Comparison of ENCODE assay signal across 8 mouse cellular contexts in genomic region chr7:79499596-79500570, GRCm38 (mm10). TPM values are rescaled to one million over a fixed set of nuclear protein-coding genes. Genes with fewer than 3 reads are reported as not detected.
A peak's percentile ranks its signal among the peaks of the same experiment; 100 is the strongest.
DNase-seq lines count a peak whose midpoint lies in the region; ATAC-seq and TF ChIP-seq lines count a peak whose summit lies in the region.

No protein-coding gene starts in this region.

- TF ChIP-seq POLR2A in ES-Bruce4 (IDR thresholded peaks at IDR 0.05; ENCODE audit: insufficient read depth, low read length): no peak

- H3K4me2 ChIP-seq in embryonic facial prominence, embryonic 15.5 days (replicated peaks): peak overlapping the region; percentile 46

- ATAC-seq in frontal cortex, adult (ENCODE audit: low TSS enrichment): peak; percentile 31
- ATAC-seq in embryonic facial prominence, embryonic 15.5 days (ENCODE audit: insufficient number of reproducible peaks, low FRiP score, low TSS enrichment, low read depth): no peak

- no peak for DNase-seq in frontal cortex, postnatal 14 days (ENCODE audit: low spot score in 2 of 2)
- DNase-seq in left cerebral cortex, postnatal 36 days (ENCODE audit: low spot score in 2 of 2): peak; percentile 79 to 88
- DNase-seq in right cerebral cortex, adult 2 months (ENCODE audit: low spot score in 2 of 2): peak; percentile 69 to 77
- no peak for DNase-seq in gastrocnemius, postnatal 10 days
- DNase-seq in spleen, postnatal 10 days (ENCODE audit: low spot score in 2 of 2): no peak

- H3K9ac ChIP-seq in ES-Bruce4 (ENCODE audit: low read depth, poor library complexity, severe bottlenecking): no peak overlapping the region
- no peak overlapping the region for H3K9ac ChIP-seq in embryonic facial prominence, embryonic 15.5 days

- H3K27me3 ChIP-seq in ES-Bruce4 (ENCODE audit: control insufficient read depth, insufficient read depth, low read length, poor library complexity, severe bottlenecking): peaks cover 25% of the 10 kb centered on the region
- H3K27me3 ChIP-seq in embryonic facial prominence, embryonic 15.5 days: peaks cover 100% of the 10 kb centered on the region

- H3K4me3 ChIP-seq in ES-Bruce4 (ENCODE audit: low read depth, low read length): peak overlapping the region; percentile 17
- peak overlapping the region; percentile 30 for H3K4me3 ChIP-seq in embryonic facial prominence, embryonic 15.5 days (replicated peaks)

- H3K4me1 ChIP-seq in ES-Bruce4 (ENCODE audit: control insufficient read depth, insufficient read depth, low read length): no peaks in the 10 kb centered on the region
- peaks cover 22% of the 10 kb centered on the region for H3K4me1 ChIP-seq in embryonic facial prominence, embryonic 15.5 days

- intact Hi-C loops in left cerebral cortex, postnatal 36 days (cut with DNase I): loop anchor here (1.0 to 10.0 kb wide), 3 partner anchors 47 to 235 kb away; partner anchors contain the start of gene Plin1

- TF ChIP-seq EP300 in ES-Bruce4 (IDR thresholded peaks at IDR 0.05; ENCODE audit: insufficient read depth, low read depth, low read length): no peak

- no peaks in the 10 kb centered on the region for H3K36me3 ChIP-seq in ES-Bruce4 (ENCODE audit: control insufficient read depth, insufficient read depth, low read length, poor library complexity, severe bottlenecking)
- no peaks in the 10 kb centered on the region for H3K36me3 ChIP-seq in embryonic facial prominence, embryonic 15.5 days

- H3K27ac ChIP-seq in ES-Bruce4 (ENCODE audit: insufficient read depth, low read length): no peak overlapping the region
- no peak overlapping the region for H3K27ac ChIP-seq in embryonic facial prominence, embryonic 15.5 days (replicated peaks)

- H3K9me3 ChIP-seq in ES-Bruce4 (replicated peaks; ENCODE audit: control insufficient read depth, insufficient read depth, low read length, poor library complexity, severe bottlenecking): no peaks in the 10 kb centered on the region
- no peaks in the 10 kb centered on the region for H3K9me3 ChIP-seq in embryonic facial prominence, embryonic 15.5 days (replicated peaks)

- WGBS in embryonic facial prominence, embryonic 15.5 days: 1% methylated on average over 65 of the region's 72 CpGs

- TF ChIP-seq CTCF in ES-Bruce4 (IDR thresholded peaks at IDR 0.05; ENCODE audit: low read depth, low read length): no peak

RNA-seq across cellular contexts. Expression of gene Polg, which starts 33.7 kb away (rescaled TPM):
- polyA plus RNA-seq in ES-Bruce4 (2011; ENCODE audit: insufficient read depth, insufficient read length, low read depth, missing spikeins): 75.8 and 78.3 TPM in 2 replicates
- 32.7 and 42.6 TPM in 2 replicates for polyA plus RNA-seq in embryonic facial prominence, embryonic 15.5 days (2015; fragmentation: Nextera tagmentation; extraction: Ambion mirVana)
- total RNA-seq in left cerebral cortex, postnatal 36 days (2021): 10 to 100 TPM; 77.8 to 97.5 TPM
- total RNA-seq in gastrocnemius, postnatal 10 days (2021): 10 to 100 TPM; 36.6 to 44.9 TPM

Comparison
In these comparisons a context has a peak if more than half of its experiments do, and no peak if none do; other contexts are left out.
1. DNase-seq: peak in left cerebral cortex, postnatal 36 days (2 of 2) and right cerebral cortex, adult 2 months (2 of 2); none in frontal cortex, postnatal 14 days (0 of 2), gastrocnemius, postnatal 10 days (single experiment) and spleen, postnatal 10 days (0 of 2).